Mouse (Mus musculus) G1E (cell line): ENCODE data around the gene Zfhx2. TPM values are rescaled to one million over a fixed set of nuclear protein-coding genes. Genes with fewer than 3 reads are reported as not detected.

Experiments used
- ATAC-seq: 2 replicates; pipeline ENCODE4 v1.8.0; 2016; ENCODE audit warnings: mild to moderate bottlenecking; ENCODE audit not compliant: insufficient number of reproducible peaks, poor library complexity, low FRiP score, severe bottlenecking; ENCODE audit errors: extremely low read depth
- DNase-seq: peaks from one replicate; pipeline ENCODE4 v3.0.0; 2012; ENCODE audit warnings: low spot score
- H3K27me3 ChIP-seq: 2 replicates; pipeline ENCODE4 v1.6.1; 2012; ENCODE audit warnings: mild to moderate bottlenecking, low read length, inconsistent platforms; ENCODE audit not compliant: insufficient read depth
- H3K36me3 ChIP-seq: replicated peaks from 2 replicates; pipeline ENCODE3; 2012; ENCODE audit warnings: mild to moderate bottlenecking, inconsistent platforms
- H3K4me1 ChIP-seq: 2 replicates; pipeline ENCODE4 v1.6.1; 2012; ENCODE audit warnings: low read depth, low read length, inconsistent platforms, mixed read lengths; ENCODE audit not compliant: insufficient read depth
- H3K4me3 ChIP-seq: 2 replicates; pipeline ENCODE4 v1.5.1; 2012; ENCODE audit warnings: low read depth, mild to moderate bottlenecking, inconsistent platforms, low read length, moderate library complexity, mixed read lengths
- H3K9me3 ChIP-seq: replicated peaks from 2 replicates; pipeline ENCODE4 v1.6.1; 2012; ENCODE audit warnings: inconsistent platforms
- CTCF ChIP-seq: IDR thresholded peaks from 2 replicates; pipeline ENCODE4 v1.5.1; 2012; ENCODE audit warnings: low read depth, low read length, inconsistent platforms, mixed read lengths
- GATA1 ChIP-seq: IDR thresholded peaks from 2 replicates; pipeline ENCODE4 v1.6.1; 2012; ENCODE audit warnings: borderline replicate concordance, low read length, inconsistent platforms, mixed read lengths
- GATA2 ChIP-seq: IDR thresholded peaks from 2 replicates; pipeline ENCODE4 v1.6.1; 2012; ENCODE audit warnings: low read depth, low read length, inconsistent platforms, borderline replicate concordance
- POLR2AphosphoS5 ChIP-seq: IDR thresholded peaks from 2 replicates; pipeline ENCODE4 v1.6.1; 2012; ENCODE audit warnings: low read depth, low read length, inconsistent platforms; ENCODE audit not compliant: insufficient replicate concordance
- TAL1 ChIP-seq: conservative IDR thresholded peaks from 2 replicates; pipeline ENCODE4 v1.6.1; 2012; ENCODE audit warnings: low read depth, low read length, inconsistent platforms, mixed read lengths
- polyA plus RNA-seq: library from polyadenylated mRNA; stranded (reverse); fragments of >175 nt; gene quantifications from 2 replicates; pipeline ENCODE4 v1.2.3, GENCODE M21; 2012
- total RNA-seq, 2 experiments: library from RNA; stranded (forward) in 1 of 2; stranded (reverse) in 1 of 2; fragments of 200-1000 nt in 1 of 2; fragments of >200 nt in 1 of 2; fragmentation: Nextera tagmentation in 1 of 2; gene quantifications; 2 replicates each; pipeline ENCODE4 v1.2.3; 2014 to 2017

Zfhx2 gene
- total and polyA plus RNA-seq, 3 experiments, result 1.9 to 7.9 (median 2.8) TPM

DNA sequence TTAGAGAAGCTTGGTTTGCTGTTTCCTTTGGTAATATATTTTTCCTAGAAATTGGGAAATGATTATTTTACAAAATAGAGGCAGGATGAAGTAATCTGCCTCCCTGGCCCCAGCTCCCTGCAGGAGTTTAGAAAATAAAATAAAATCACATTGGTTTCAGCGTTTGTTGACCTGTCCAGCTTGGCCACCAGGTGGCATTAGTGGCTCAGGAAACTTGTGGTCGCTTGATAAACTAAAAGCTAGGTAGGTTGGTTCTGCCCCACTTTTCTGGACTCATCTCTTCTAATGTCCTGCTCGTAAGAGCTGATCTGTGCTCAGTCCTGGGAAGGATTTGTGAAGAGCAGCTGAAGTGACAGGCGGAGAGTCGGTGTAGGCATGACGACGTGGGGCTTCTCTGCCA is 67.9 kb downstream of the Zfhx2 start:
- ATAC-seq, result no peak
- H3K27me3 ChIP-seq, result no peaks in the 10 kb centered on the region
- peaks cover 70% of the 10 kb centered on the region for H3K36me3 ChIP-seq
- H3K4me1 ChIP-seq, result peaks cover 15% of the 10 kb centered on the region
- TF ChIP-seq CTCF (0 out of 2 replicates have a peak, but pooled peaks have one; percentile 6), TAL1 (no peak)
- H3K4me3 ChIP-seq, result no peak overlapping the region
- H3K9me3 ChIP-seq, result no peaks in the 10 kb centered on the region
- DNase-seq, result no peak

DNA sequence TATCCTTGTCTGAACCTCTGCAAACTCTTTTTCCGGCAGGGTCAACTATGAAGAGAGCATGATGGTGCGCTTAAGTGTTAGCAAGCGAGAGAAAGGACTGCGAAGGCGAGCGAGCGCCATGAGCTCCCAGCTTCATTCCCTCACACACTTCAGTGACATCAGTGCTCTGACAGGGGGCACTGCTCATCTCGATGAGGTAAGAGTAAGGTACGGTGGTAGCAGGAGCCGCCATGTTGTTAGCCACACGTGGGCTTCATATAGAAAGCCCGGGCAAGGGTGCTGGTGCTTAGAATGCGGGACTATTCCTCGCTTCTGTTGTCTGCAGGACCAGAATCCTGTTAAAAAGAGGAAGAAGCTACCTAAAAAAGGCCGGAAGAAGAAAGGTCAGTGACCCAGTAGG is 69.1 kb downstream of the Zfhx2 start:
- no peaks in the 10 kb centered on the region for H3K27me3 ChIP-seq
- no peaks in the 10 kb centered on the region for H3K9me3 ChIP-seq
- TF ChIP-seq POLR2AphosphoS5 (no peak), GATA1 (no peak), CTCF (no peak), GATA2 (no peak), TAL1 (no peak)
- peaks cover 81% of the 10 kb centered on the region for H3K36me3 ChIP-seq
- H3K4me3 ChIP-seq, result no peak overlapping the region
- DNase-seq (no peak), ATAC-seq (no peak)
- H3K4me1 ChIP-seq, result peaks cover 3% of the 10 kb centered on the region

- no peak for TF ChIP-seq TAL1
- TF ChIP-seq GATA2, result no peak
- no peak for TF ChIP-seq GATA1
- no peak for TF ChIP-seq POLR2AphosphoS5
- no peak for TF ChIP-seq CTCF
- Histone ChIP-seq H3K4me1 (peaks cover 10% of the 10 kb centered on the region), H3K4me3 (no peak overlapping the region), H3K27me3 (no peaks in the 10 kb centered on the region), H3K9me3 (no peaks in the 10 kb centered on the region), H3K36me3 (peaks cover 88% of the 10 kb centered on the region)
- DNase-seq (no peak), ATAC-seq (no peak)
Measured at GRCm38 (mm10) chr14:55020394-55020793, 71.7 kb downstream of the Zfhx2 start.

DNA sequence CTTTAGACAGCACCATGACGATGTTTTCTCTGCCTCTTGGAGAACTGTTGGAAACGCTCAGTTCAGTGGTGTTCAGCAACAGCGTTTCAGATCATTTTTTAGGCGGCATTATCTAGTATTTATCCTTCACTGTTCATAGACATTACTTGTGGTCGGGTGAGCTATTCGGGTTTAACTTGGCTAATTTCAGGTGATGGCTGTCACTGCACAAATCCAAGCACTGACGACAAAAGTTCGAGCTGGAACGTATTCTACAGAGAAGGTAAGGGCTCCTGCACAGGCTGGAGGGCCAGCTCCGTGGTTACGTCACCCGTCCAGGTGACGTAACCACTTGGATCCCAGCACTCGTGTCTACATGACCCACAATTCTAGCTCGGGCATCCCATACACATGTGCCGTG is 75.2 kb downstream of the Zfhx2 start:
- H3K9me3 ChIP-seq, result no peaks in the 10 kb centered on the region
- H3K36me3 ChIP-seq, result peaks cover 52% of the 10 kb centered on the region
- peaks cover 18% of the 10 kb centered on the region for H3K4me1 ChIP-seq
- no peak for DNase-seq
- TF ChIP-seq TAL1 (no peak), GATA1 (no peak), CTCF (no peak), GATA2 (no peak), POLR2AphosphoS5 (no peak)
- no peak for ATAC-seq
- no peak overlapping the region for H3K4me3 ChIP-seq
- no peaks in the 10 kb centered on the region for H3K27me3 ChIP-seq

- Histone ChIP-seq H3K36me3 (peaks cover 41% of the 10 kb centered on the region), H3K4me1 (peaks cover 18% of the 10 kb centered on the region), H3K4me3 (peak overlapping the region; percentile 81), H3K27me3 (no peaks in the 10 kb centered on the region), H3K9me3 (0 out of 2 replicates have a peak, but pooled peaks cover 2% of the 10 kb centered on the region)
- ATAC-seq (no peak), DNase-seq (peak; percentile 21)
- no peak for TF ChIP-seq GATA2
- no peak for TF ChIP-seq GATA1
- no peak for TF ChIP-seq TAL1
- no peak for TF ChIP-seq CTCF
- no peak for TF ChIP-seq POLR2AphosphoS5
Measured at GRCm38 (mm10) chr14:55015767-55016111, 76.4 kb downstream of the Zfhx2 start.

- peak within 1 kb of the TSS; percentile 81 for H3K4me3 ChIP-seq
- peaks cover 35% of the 10 kb centered on the region for H3K36me3 ChIP-seq
- no peak for TF ChIP-seq TAL1
- TF ChIP-seq CTCF, result no peak
- TF ChIP-seq GATA2, result no peak
- TF ChIP-seq POLR2AphosphoS5, result no peak
- no peak for TF ChIP-seq GATA1
- peak; percentile 98 for DNase-seq
- H3K4me1 ChIP-seq, result peaks cover 18% of the 10 kb centered on the region
- 0 out of 2 replicates have a peak, but pooled peaks cover 2% of the 10 kb centered on the region for H3K9me3 ChIP-seq
- no peaks in the 10 kb centered on the region for H3K27me3 ChIP-seq
- ATAC-seq, result peak; percentile 90
Measured at GRCm38 (mm10) chr14:55014991-55015766, 76.9 kb downstream of the Zfhx2 start, which contains the start of gene Ngdn. Gene Ngdn, plus strand, starts transcription at chr14:55015454.
